Mouse (Mus musculus): ENCODE data around the gene Syde2.
"Not testable (repeated sequence)": the region's sequence is repeated elsewhere in the genome, so short reads cannot be mapped to it uniquely, and the experiment has no call there.

Gene Syde2

DNA sequence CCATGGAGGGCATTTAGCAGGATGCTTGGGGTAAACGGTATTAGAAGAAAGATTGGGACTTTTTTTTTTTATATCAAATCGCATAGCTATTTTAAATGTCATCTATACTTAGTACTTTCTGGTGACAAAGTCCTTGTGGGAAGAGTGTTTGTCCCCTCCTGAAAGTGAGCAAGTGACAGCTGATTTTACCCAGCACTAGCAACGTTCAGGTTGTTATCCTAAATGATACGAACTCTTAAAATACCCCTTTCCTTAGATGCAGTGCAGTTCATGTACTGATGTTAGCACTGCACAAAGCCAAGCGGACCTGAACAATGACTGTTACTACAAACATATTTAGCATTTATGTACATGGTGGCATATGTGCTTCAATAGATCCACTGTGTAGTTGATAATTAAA, 20.9 kb upstream of the Syde2 start:
- no peak for DNase-seq (ENCODE audit: low spot score)

DNA sequence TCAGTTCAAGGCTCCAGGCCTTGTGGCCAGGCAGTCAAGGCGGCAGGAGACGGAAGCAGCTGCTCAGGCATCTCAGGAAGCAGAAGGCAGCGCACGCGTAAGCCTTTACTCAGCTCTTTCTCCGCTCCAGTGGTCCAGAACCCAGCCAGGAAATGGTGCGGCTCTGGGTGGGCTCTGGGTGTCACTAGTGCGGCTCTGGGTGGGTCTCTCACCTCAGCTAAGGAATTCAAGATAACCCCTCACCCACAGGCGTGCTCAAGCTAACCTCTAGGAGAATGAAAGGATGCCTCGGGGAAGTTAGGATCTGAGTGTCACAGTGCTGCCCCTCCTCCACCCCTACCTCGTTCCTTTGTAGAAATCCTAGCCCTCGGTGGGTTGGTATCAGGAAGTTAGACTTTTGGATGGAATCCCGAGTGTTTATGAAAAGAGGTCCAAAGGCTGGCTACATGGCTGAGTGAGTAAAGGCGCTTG, 18.6 kb upstream of the Syde2 start:
- no peak for DNase-seq (ENCODE audit: low spot score)

DNA sequence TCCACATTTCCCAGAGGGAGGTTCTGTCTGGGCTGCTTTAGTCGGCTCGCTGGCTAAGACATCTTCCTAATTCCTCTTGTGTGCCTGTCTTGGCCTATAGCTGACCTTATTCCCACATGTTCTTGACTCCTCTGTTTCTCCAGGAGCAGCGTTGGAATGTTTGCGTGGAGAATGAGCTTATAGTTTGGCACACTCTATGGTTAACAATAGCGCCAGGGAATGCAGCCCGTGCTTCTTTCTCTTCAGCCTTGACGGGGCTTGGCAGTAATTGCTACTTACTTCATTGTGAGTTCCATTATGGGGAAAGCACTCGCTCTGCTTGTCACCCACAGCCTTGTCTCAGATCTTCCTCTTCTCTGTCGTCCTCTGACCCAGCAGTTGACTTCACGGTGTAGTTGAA, 16.2 kb upstream of the Syde2 start:
- no peak for DNase-seq (ENCODE audit: low spot score)

DNA sequence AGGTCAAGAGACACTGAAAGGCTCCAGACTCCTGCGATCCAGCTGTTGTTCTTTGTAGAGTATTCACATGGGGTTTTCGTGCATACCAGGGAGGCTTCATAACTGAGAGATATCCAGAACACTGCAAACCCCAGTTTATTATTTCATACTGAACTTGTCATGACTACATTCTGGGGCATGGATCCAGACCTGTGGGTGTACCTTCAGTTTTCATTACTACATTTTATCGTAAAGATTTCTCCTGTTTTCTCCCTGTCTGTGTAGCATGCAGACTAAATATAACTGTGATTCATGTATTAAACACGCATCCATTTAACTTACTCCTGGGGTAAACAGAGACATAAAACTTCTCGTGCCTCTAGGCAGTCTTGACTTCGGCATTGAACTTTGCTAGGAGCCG, 12.7 kb upstream of the Syde2 start:
- no peak for DNase-seq (ENCODE audit: low spot score)

DNA sequence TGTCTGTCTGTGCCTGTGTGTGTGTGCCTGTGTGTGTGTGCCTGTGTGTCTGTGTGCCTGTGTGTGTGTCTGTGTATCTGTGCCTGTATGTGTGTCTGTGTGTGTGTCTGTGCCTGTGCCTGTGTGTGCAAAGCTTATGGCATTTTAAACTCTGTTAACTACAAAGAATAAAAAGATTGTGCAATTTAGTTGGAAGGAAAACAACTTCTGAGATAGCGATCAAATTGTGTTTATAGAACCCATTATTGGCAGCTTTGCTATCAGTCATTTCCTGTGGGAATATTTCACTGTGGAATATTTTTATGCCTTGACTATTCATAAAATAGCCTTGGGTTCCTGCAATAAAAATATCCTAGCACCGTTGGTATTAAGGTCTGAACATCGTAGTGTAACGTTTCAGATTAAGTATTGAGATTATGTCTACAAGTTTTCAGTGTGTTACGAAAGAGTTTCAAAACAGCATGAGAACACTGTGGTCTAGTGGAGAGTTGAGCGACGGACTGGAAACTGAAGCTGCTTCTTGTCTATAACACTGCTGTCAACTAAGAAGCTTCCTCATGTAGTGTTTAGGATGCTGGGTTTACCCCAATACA, 2.2 kb upstream of the Syde2 start:
- DNase-seq (ENCODE audit: low spot score) = no peak

DNA sequence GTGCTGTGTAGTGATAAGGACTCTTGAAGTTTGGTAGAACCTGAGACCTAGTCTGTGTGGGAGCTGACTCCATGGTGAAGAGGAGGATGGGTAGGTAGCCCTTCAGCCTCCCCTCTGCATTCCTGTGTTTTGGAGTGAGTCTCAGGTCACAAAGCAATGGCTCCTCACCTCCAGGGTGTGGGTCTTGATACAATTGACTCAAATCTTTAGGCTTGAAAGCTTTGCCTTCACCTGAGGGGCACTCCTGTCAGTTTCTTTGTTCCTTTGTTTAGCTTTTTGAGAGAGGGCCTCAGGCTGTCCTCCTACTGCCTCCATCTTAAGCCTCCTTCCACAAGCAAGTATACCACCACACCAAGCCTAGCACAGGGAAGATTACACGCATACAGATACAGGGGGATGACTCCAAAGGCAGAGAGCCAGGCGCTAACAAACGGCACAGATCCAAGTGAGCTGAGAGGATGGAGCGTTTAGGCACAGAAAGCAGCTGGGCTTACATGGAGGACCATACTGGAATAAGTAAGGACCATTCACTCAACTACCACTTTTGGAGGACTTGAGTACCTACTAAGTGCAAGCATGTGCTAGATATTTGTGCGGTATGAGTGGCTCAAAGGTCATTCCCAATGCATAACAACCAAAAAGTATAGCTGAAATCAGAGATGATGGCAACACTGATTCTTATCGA, 1.2 kb upstream of the Syde2 start:
- DNase-seq (ENCODE audit: low spot score) = no peak

DNA sequence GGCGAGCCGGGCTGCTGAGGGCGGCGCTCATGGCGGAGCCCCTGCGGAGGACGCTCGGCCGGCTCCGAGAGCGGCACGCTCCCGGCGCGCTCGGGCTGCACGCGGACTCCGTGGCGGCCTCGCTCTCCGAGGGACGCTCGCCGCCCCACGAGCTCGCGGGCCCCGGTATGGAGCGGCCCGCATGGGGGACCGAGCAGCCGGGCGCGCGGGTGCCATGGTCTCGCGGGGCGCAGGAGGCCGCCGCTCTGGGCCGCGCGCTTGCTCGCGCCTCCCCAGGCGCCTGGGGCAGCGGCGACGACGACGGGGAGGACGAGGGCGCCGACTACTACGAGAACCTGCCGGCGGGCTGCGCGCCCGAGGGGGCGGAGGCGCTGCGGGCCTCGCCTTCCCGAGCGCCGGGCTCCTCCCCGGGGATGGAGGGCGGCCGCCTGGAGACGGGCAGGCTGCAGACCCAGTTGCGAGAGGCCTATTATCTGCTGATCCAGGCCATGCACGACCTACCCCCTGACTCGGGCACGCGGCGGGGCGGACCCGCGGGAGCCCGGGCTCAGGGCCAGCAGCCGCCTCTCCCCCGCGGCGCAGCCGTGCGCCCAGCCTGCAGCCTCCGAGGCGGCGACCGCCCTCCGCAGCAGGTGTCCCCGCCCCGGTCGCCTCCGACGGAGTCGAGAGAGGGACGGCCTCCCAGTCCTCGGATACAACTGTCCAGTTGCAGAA, 457 bp downstream of the Syde2 start:
- DNase-seq (ENCODE audit: low spot score) = peak; percentile 58

DNA sequence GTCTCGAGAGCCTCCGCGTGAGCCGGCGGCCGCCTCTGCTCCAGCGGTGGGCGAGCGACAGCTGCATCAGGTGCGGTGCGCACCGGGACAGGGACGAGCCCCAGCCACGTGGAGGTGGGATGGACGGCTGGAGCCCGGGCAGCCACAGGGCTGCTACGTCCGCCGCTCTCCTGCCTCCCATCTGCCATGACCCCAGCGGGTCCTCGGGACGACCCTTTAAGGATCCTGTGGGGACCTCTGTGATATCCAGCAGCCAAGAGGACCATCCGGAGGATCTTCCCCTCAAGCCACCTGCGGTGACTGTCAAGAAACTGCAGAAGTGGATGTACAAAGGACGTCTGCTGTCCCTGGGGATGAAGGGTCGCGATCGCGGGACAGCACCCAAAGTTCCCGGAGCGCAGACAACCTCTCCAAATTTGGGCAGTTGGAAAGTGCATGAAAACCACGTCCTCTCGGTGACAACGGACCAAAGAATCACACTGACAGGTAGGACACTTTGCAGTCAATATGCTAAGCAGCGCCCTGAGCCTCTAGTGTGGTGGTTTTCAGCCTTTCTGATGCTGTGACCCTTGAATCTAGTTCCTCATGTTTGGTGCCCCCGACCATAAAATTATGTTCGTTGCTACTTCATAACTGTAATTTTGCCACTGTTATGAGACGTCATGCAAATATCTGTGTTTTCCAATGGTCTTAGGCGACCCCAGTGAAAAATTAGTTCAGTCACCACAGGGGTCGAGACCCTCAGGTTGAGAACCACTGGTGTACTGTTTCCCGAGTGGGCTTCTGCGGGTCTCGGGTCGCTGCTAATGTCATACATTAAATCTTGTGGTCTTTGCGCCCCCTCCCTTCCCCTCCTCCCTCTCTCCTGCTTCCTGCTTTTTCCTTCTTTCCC, 1.3 kb downstream of the Syde2 start:
- DNase-seq (ENCODE audit: low spot score) = peak; percentile 48

DNA sequence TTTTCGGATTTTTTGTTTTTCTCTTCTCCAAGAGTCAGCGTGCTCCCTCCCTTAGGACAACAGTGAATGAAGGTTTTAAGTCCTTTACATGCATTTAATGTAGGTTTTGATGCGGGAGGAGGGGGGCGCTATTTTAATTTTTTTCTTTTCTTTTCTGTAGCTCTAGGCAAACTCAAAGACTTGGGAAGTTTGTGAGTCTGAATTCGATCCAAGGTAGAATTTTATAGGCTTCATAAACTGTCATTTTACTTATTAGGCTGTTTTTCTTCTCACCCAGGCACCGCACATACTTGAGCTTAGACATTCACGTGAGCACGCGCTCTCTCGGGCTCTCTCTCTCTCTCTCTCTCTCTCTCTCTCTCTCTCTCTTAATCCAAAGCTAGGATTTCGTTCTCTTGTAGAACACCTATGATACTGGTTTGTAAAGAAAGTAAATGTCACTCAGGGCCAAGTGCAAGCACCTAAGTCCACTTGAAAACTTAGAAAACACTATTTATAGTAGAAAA, 2.0 kb downstream of the Syde2 start:
- DNase-seq (ENCODE audit: low spot score) = peak; percentile 41

DNA sequence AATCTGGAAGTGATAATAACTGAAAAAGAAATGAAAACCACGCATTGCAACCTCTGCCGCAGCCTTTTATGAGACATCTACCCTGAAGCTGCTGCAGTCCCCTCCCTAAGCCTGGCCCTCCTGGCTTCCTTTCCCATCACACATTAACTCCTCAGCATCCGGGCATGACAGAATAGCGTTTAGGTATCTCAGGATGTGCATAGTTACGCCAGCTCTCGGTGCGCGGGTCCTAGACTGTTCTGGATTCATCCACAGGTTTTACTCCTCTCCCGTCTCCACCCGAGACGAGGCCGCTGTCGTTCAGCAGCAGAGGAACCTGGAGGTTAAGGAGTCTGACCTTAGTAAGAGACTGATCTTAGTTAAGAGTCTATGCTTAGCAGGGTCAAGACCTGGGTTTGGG, 3.5 kb downstream of the Syde2 start:
- no peak for DNase-seq (ENCODE audit: low spot score)

DNA sequence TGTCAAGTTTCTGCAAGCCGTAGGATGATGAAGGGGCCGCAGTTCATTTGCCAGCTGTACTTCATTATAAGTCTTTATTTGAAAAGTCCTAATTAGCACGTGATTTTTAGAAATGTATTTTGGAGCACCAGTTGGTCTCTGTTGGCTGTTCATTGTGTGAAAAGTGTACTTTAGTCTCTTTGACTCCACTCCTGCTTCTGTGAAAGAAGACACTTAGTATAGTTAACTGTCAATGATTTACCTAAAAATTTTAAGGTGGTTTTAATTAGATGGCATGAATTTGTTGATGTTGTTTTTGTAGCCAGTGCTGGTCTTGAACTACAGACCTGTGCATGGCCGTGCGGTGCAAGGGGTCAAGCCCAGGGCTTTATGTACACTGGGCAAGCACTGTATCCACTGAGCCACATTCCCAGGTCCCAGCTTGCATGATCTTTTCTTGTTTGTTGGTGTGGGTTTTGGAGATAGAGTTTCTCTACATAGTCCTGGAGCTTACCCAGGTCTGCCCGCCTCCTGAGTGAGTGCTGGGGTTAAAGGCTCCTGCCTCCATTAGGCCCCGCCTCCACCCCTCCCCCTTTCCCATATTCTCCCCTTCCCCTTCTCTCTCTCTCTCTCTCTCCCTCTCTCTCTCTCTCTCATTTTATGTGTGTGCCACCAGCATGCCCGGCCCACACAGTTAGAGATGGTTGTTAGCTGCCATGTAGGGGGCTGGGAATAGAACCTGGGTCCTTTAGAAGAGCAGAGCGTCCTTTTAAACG, 4.5 kb downstream of the Syde2 start:
- no peak for DNase-seq (ENCODE audit: low spot score)

DNA sequence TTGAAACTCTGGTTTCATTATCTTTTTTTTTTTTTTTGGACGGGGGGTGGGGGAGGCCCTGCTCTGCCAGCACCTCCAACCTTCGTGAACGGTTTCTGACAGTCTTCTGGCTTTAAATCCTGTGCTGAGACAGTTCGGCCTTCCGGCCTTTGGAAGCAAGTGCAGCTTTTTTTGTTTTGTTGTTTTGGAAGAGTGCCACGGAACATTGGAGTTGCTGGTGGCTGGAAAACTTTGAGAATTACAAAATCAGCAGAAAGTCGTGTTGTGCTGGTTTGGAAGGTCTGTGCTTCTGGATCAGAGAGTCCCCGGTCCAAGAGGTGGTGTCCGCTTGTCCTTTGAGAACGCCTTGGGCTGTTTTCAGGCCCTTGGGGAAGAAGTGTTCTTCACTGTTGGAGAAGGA, 5.1 kb downstream of the Syde2 start:
- no peak for DNase-seq (ENCODE audit: low spot score)

DNA sequence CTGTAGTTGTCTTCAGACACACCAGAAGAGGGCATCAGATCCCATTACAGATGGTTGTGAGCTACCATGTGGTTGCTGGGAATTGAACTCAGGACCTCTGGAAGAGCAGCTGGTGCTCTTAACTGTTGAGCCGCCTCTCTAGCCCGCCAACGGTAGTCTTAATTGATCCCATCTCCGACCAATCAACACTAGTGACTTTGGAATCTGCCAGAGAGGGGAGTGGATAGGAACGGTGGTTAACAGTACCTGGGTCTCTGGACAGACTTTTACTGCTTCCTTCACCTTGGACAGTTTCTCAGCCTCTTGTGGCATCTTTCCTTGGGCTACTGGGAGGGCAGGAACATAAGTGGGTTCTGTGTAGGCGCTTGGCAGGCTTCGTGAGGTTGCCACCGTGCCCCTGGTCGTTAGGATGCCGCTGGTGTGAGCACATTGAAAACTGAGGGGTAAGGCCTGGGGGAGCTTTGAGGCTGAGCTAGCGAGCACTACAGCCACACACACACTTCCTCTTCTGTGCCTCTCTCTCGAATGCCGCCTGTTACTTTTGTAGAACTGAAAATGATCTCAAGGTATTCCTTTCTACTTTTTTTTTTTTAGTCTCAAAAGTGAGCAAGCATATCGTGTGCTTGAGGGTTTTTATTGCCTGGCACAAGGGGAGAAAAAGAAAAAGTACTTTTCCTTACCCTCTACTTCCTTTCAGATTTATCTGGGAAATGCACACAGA, 6.0 kb downstream of the Syde2 start:
- no peak for DNase-seq (ENCODE audit: low spot score)

DNA sequence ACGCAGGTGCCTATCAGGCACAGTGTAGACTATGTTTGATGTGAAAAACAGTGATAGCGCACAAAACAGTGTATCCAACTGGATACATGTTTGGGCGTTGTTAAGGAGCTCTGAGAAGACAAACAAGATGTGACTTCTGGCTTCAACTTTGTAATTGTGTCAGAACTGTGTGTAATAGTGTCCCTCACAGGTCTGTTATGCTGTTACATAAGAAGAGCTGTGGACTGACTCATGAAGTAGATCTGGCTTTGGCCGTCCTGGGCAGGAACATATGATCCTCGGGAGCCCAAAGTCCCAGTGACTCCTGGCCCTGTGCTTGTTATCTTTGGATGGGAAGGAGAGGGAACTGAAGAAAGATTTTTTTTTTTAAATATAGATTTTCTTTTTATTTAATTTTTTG, 7.8 kb downstream of the Syde2 start:
- no peak for DNase-seq (ENCODE audit: low spot score)

DNA sequence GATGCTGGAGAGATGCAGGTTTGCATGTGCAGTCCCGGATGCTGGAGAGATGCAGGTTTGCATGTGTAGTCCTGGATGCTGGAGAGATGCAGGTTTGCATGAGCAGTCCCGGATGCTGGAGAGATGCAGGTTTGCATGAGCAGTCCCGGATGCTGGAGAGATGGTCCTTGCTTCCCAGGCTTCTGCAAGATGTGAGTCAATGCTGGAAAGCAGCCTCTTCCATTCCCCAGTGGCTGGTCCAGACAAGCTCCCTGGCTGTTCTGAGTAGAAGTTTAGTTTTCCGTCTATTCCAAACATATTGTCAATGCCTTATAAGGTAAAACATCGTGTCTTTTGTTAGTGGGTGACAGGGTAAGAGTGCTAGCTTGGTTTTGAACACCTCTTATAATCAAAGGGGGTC, 8.9 kb downstream of the Syde2 start:
- DNase-seq (ENCODE audit: low spot score) = not testable (repeated sequence)

DNA sequence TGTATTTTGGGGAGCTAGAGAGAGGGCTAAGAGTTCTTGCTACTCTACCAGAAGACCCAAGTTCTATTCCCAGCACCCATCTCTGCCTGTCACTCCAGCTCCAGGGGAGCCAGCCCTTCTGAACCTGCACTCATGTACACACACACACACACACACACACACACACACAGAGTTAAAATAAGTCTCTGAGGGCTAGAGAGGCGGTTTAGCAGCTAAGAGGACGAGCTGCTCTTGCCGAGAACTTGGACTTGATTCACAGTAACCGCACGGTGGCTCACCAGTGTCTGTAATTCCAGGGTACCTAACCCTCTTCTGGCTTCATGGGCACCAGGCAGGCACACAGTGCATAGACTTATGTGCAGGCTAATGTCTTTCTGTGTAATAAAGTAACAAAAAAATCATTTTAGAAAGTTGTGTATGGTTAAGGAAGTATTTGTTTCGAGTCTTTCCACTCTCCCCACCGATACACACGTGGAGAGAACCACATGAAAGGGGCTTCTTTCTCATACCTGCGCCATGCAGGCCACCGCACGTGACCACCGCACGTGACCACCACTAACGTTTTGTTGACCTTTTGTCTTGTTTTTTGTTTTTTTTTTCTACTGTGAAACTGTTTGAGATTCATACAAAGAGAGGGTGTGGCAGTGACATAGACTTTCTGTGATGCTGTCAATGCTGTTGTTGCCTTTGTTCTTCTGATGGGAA, 16.8 kb downstream of the Syde2 start:
- no peak for DNase-seq (ENCODE audit: low spot score)

DNA sequence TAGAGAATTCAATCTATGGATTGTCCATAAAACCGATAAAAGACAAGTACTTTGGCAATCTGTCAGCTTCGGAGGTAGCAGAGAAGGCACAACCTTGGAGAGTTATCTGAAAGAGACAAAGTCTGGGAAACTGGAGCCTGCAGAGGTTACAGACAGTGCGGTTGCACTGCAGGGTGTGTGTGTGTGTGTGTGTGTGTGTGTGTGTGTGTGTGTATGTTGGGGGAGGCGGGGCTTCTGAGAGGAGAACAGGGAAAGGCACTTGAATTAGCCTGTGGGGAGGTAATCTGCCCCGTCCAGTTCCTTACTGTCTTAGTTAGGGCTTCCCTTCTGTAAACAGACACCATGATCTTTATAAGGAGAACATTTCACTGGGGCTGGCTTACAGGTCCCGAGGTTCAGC, 20.2 kb downstream of the Syde2 start:
- DNase-seq (ENCODE audit: low spot score) = no peak

DNA sequence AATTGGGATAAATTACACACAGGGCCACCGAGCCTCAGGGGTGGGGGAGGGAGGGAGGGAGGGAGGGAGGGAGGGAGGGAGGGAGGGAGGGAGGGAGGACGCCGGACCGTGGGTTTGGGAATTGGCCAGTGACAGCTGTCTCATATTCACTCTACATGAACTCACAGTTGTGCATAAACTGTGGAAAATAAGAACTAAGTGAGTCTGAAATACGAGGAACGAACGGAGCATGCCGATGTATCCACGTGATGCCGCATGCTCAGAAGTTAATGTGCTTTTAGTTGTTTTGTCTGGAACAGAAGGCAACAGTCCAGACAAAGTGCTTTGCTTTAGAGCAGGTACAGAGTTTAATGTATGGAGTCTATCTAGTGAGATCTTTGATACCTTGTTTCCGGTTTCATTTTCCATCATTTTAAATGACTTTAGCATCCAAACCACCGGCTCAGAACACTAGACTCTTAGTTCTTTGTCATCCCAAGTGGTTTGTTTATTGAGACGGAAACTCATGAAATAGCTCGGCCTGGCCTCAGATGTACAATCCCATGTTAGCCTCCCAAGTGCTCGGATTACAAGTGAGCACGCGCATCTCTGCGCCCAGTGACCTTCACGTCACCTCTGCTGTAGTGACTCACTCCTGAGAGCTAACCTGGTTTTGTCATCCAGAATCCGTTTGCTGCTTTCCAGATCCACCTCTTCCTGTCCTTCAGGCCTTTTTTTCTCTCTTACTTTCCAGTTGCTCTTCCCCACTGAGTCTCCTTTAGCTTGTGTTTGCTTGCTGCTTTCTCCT, 22.4 kb downstream of the Syde2 start:
- peak; percentile 44 for DNase-seq (ENCODE audit: low spot score)

DNA sequence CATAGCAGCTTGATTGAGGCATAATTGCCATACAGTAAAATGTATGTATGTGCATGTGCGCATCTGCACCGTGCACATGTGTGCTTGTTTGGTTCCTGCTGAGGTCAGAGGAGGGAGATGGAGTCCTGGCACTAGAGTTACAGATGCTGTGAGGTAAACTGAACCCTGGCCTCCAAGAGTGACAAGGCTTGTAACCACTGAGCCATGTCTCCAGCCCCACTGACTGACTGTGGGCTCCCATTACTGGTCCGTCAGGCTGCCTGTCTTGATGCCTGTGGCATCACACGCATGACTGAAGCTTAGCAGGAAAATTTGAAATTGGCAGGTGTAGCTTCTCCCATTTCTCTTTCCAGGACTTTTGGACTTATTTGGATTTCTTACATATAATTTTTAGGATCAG, 23.1 kb downstream of the Syde2 start:
- no peak for DNase-seq (ENCODE audit: low spot score)

All from embryo, embryonic 10.5 days (tissue).